Mouse (Mus musculus) heart, postnatal 0 days (tissue): ENCODE data around the gene Acaca. TPM values are rescaled to one million over a fixed set of nuclear protein-coding genes. Genes with fewer than 3 reads are reported as not detected.

Experiments used
- ATAC-seq: fragments of 200-750 bp; cut with Nextera tagmentation; 2 replicates; pipeline ENCODE4 v1.8.0; 2017; ENCODE audit warnings: low read depth, moderate number of reproducible peaks, moderate library complexity; ENCODE audit not compliant: insufficient read depth
- DNase-seq: peaks from one replicate; pipeline ENCODE4 v3.0.0-alpha.2; 2016; ENCODE audit warnings: low spot score
- H3K27ac ChIP-seq: fragments of 300-500 bp; sonication (generic); 2 replicates; pipeline ENCODE4 v1.5.1; 2014; ENCODE audit warnings: low read depth, mild to moderate bottlenecking
- H3K27me3 ChIP-seq: fragments of 300-500 bp; sonication (generic); 2 replicates; pipeline ENCODE4 v1.6.1; 2014; ENCODE audit warnings: low read length, mixed read lengths; ENCODE audit not compliant: control insufficient read depth, insufficient read depth
- H3K36me3 ChIP-seq: fragments of 300-500 bp; sonication (generic); replicated peaks from 2 replicates; pipeline ENCODE4 v1.6.1; 2014; ENCODE audit warnings: low read length, mixed read lengths; ENCODE audit not compliant: control insufficient read depth, insufficient read depth
- H3K4me1 ChIP-seq: fragments of 300-500 bp; sonication (generic); 2 replicates; pipeline ENCODE4 v1.6.1; 2014; ENCODE audit warnings: antibody characterized with exemption; ENCODE audit not compliant: control insufficient read depth, insufficient read depth
- H3K4me2 ChIP-seq: fragments of 300-500 bp; sonication (generic); 2 replicates; pipeline ENCODE4 v1.6.1; 2014; ENCODE audit warnings: low read depth, mild to moderate bottlenecking, low read length, moderate library complexity
- H3K4me3 ChIP-seq: fragments of 300-500 bp; sonication (generic); 2 replicates; pipeline ENCODE4 v1.5.1; 2014; ENCODE audit warnings: low read depth, low read length
- H3K9ac ChIP-seq: fragments of 300-500 bp; sonication (generic); replicated peaks from 2 replicates; pipeline ENCODE4 v1.6.1; 2014; ENCODE audit warnings: low read depth, low read length, mixed read lengths
- H3K9me3 ChIP-seq: fragments of 300-500 bp; sonication (generic); replicated peaks from 2 replicates; pipeline ENCODE4 v1.6.1; 2016; ENCODE audit warnings: low read length; ENCODE audit not compliant: control insufficient read depth
- CTCF ChIP-seq: IDR thresholded peaks from 2 replicates; pipeline ENCODE4 v1.5.1; 2016; ENCODE audit warnings: antibody characterized with exemption, control low read depth, low read depth
- EP300 ChIP-seq: IDR thresholded peaks from 2 replicates; pipeline ENCODE4 v1.6.1; 2016; ENCODE audit warnings: antibody characterized with exemption, low read depth
- WGBS: fragments of 180-500 bp; shearing (Covaris S2); extraction: QIAGEN DNeasy Blood & Tissue Kit; methylation state at CpG from one replicate; pipeline ENCODE4 v1.1.7; 2014; 5-methylcytosine and 5-hydroxymethylcytosine counted together
- polyA plus RNA-seq: library from polyadenylated mRNA; unstranded; fragments of >200 nt; fragmentation: Nextera tagmentation; extraction: Ambion mirVana; gene quantifications from 2 replicates; pipeline ENCODE4 v1.2.1, GENCODE M21; 2015
- total RNA-seq: library from RNA; depleted of rRNA; stranded (reverse); fragments of >200 nt; gene quantifications from 2 replicates; pipeline ENCODE4 v1.2.3, GENCODE M21; 2014; ENCODE audit warnings: low replicate concordance

Acaca gene
- total and polyA plus RNA-seq, 2 experiments from 2014 or later = 3.0 to 11.5 TPM

DNA sequence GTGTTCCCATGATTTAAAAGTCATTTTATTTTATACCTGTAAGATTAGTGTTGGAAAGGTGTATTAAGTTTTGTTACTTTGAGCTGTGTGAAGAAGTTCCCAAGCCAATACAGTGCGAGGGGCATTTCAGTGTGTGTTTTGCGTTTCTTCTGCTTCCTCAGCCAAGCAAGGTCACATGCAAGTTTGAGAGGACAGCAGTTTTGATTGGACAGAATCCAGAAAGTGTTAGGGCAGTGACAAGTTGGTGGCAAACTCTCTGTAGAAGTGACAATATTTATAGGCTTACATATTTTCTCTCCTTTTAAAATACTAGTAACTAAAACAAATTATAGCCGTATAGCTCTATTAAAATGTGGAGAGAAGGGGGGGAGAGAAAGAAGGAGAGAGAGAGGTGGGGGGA, 161.3 kb downstream of the Acaca start:
- WGBS = 21% methylated on average over 3 of the region's 3 CpGs
- no peak for ATAC-seq
- TF ChIP-seq CTCF (no peak), EP300 (no peak)
- H3K27ac ChIP-seq = no peak overlapping the region
- no peak overlapping the region for H3K4me3 ChIP-seq
- H3K4me1 ChIP-seq = peaks cover 6% of the 10 kb centered on the region
- peaks cover 5% of the 10 kb centered on the region; the same call in 1 of the 2 replicates for H3K36me3 ChIP-seq
- H3K9me3 ChIP-seq = no peaks in the 10 kb centered on the region
- peak; percentile 56 for DNase-seq
- no peaks in the 10 kb centered on the region for H3K27me3 ChIP-seq
- H3K9ac ChIP-seq = no peak overlapping the region
- 0 out of 2 replicates have a peak overlapping the region, but pooled peaks have one; percentile 25 for H3K4me2 ChIP-seq

- Histone ChIP-seq H3K9me3 (no peaks in the 10 kb centered on the region), H3K27ac (no peak overlapping the region), H3K4me1 (0 out of 2 replicates have a peak, but pooled peaks cover 3% of the 10 kb centered on the region), H3K9ac (no peak overlapping the region), H3K27me3 (no peaks in the 10 kb centered on the region), H3K4me3 (no peak overlapping the region), H3K4me2 (no peak overlapping the region), H3K36me3 (peaks cover 10% of the 10 kb centered on the region; the same call in 1 of the 2 replicates)
- no peak for DNase-seq
- no peak for TF ChIP-seq CTCF
- no peak for TF ChIP-seq EP300
- ATAC-seq = no peak
- WGBS = 68% methylated on average over 3 of the region's 3 CpGs
Observed at GRCm38 (mm10) chr11:84292532-84292931, 163.1 kb downstream of the Acaca start.

- Histone ChIP-seq H3K9me3 (no peaks in the 10 kb centered on the region), H3K4me3 (no peak overlapping the region), H3K27ac (no peak overlapping the region), H3K4me1 (0 out of 2 replicates have a peak, but pooled peaks cover 3% of the 10 kb centered on the region), H3K9ac (no peak overlapping the region), H3K4me2 (no peak overlapping the region), H3K27me3 (no peaks in the 10 kb centered on the region), H3K36me3 (peaks cover 10% of the 10 kb centered on the region; the same call in 1 of the 2 replicates)
- ATAC-seq (no peak), DNase-seq (no peak)
- WGBS = 81% methylated on average over 3 of the region's 3 CpGs
- no peak for TF ChIP-seq EP300
- TF ChIP-seq CTCF = no peak
Observed at GRCm38 (mm10) chr11:84293288-84293687, 163.8 kb downstream of the Acaca start.

DNA sequence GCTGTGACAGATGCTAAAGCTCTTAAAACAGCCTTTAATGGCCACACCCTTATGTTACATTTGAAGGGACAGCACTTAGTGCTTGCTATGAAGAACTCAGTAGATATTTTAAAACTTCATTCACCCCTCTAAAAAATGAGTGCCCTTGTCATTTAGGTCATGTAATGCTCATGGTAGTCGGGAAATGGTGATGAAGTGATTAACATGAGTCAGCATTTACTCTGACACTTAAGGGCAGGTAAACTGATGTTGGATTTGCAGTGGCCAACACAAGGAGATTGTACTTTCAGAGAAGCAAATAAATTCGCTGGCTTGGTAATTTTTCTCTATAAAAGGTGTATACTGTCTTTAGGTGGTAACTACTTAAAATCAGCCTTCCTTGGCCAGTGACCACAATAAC, 166.9 kb downstream of the Acaca start:
- DNase-seq (no peak), ATAC-seq (no peak)
- Histone ChIP-seq H3K9ac (no peak overlapping the region), H3K4me2 (no peak overlapping the region), H3K36me3 (peaks cover 16% of the 10 kb centered on the region; the same call in 1 of the 2 replicates), H3K27ac (no peak overlapping the region), H3K27me3 (no peaks in the 10 kb centered on the region), H3K4me3 (no peak overlapping the region), H3K9me3 (no peaks in the 10 kb centered on the region), H3K4me1 (no peaks in the 10 kb centered on the region)
- no peak for TF ChIP-seq EP300
- no peak for TF ChIP-seq CTCF
- 82% methylated on average over 2 of the region's 2 CpGs for WGBS

GRCm38 (mm10) chr11:84305474-84305873, 176.0 kb downstream of the Acaca start:
- ATAC-seq = no peak
- TF ChIP-seq CTCF (no peak), EP300 (no peak)
- Histone ChIP-seq H3K36me3 (0 out of 2 replicates have a peak, but pooled peaks cover 9% of the 10 kb centered on the region), H3K4me2 (no peak overlapping the region), H3K9me3 (no peaks in the 10 kb centered on the region), H3K27ac (no peak overlapping the region), H3K4me3 (no peak overlapping the region), H3K9ac (no peak overlapping the region), H3K27me3 (no peaks in the 10 kb centered on the region), H3K4me1 (no peaks in the 10 kb centered on the region)
- no peak for DNase-seq
- WGBS = 83% methylated on average over 1 of the region's 1 CpGs

DNA sequence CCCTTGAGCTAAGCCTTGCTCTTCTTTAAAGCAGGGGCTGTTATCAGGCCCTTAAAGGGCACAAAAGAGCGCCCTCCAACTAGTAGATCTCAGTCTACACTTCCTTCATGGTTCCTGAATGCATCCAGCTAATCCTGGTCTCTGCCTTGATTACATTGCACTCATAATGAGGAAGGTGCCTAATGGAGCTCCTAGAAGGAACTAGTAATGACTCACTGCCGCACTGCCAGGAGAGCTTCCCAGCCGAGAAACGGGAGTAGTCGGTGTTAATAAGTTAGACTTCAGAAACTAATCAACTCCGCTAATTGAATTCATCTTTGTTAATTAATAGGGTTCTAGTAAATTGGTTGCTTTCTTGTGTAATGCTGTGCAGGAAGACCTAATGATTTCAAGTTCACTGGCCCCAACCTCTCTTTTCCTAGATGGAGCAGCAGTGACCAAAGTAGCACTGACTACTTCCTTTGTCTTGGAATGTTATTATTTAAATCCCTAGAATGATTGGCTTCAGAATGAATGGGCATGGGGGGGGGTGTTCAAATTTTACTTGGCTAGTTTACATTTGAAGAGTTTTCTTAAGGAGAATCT, 176.8 kb downstream of the Acaca start:
- ATAC-seq = no peak
- no peaks in the 10 kb centered on the region for H3K27me3 ChIP-seq
- H3K4me3 ChIP-seq = no peak overlapping the region
- H3K4me2 ChIP-seq = no peak overlapping the region
- 0 out of 2 replicates have a peak, but pooled peaks cover 4% of the 10 kb centered on the region for H3K36me3 ChIP-seq
- H3K4me1 ChIP-seq = no peaks in the 10 kb centered on the region
- no peak overlapping the region for H3K9ac ChIP-seq
- TF ChIP-seq EP300 = no peak
- TF ChIP-seq CTCF = no peak
- no peak for DNase-seq
- no peak overlapping the region for H3K27ac ChIP-seq
- no peaks in the 10 kb centered on the region for H3K9me3 ChIP-seq
- WGBS = 92% methylated on average over 6 of the region's 6 CpGs
